Mouse (Mus musculus): ENCODE measurements around the gene Polg. TPM values are rescaled to one million over a fixed set of nuclear protein-coding genes. Genes with fewer than 3 reads are reported as not detected.
A peak's percentile ranks its signal among the peaks of the same experiment; 100 is the strongest.

Polg gene
- polyA plus RNA-seq, 1 experiment from 2014 or later = 24.2 TPM

DNA sequence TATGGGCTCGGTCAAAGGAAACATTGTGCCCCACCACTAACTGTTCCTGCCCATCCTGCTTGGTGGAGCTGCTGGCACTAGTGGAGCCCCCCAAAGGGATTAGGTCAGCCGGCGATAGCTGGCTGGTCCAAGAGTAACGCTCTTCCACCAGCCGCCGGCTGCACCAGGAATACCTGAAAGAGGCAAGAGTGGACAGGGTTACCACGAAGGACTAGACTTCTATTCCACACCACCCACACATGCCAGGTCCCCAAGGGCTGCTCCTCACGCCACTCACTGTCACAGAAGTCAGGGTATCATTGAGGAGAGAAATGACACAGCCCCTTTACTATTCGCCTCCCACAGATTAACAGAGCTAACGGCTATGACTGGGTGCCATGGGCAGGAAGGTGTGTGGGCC lies 4.4 kb downstream of the Polg start:
- no peak overlapping the region for H3K4me2 ChIP-seq
- peaks cover 61% of the 10 kb centered on the region for H3K36me3 ChIP-seq
- ATAC-seq (ENCODE audit: low FRiP score) = no peak
- 96% methylated on average over 10 of the region's 10 CpGs for WGBS
- H3K4me1 ChIP-seq = peaks cover 27% of the 10 kb centered on the region
- no peaks in the 10 kb centered on the region for H3K9me3 ChIP-seq (replicated peaks)
- no peak overlapping the region for H3K4me3 ChIP-seq (replicated peaks)
- H3K27ac ChIP-seq (replicated peaks) = no peak overlapping the region
- H3K27me3 ChIP-seq (replicated peaks) = no peaks in the 10 kb centered on the region
- H3K9ac ChIP-seq (replicated peaks) = no peak overlapping the region

DNA sequence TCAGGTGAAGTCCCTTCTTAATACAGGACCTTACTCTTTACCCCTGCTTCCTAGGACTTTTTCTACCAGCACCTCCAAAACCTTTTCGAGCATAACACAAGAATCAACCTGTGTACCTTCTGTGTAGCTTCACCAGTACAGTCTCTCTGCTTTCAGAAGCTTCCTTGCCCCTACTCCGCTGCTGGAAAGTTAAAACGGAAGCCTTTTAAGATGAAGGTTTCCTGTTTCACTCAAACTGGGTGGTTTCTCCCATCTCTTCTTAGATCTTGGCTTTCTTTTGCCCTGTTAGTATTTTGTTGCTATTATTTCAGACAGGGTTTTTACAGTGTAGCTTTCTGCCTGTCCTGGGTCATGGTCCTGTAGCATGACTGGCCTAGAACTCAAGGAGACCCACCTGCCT lies 18.7 kb downstream of the Polg start:
- no peak for ATAC-seq (ENCODE audit: low FRiP score)
- Histone ChIP-seq H3K4me3 (replicated peaks) (no peak overlapping the region), H3K9ac (replicated peaks) (no peak overlapping the region), H3K27ac (replicated peaks) (no peak overlapping the region), H3K9me3 (replicated peaks) (no peaks in the 10 kb centered on the region), H3K4me2 (no peak overlapping the region), H3K4me1 (no peaks in the 10 kb centered on the region), H3K36me3 (peaks cover 59% of the 10 kb centered on the region), H3K27me3 (replicated peaks) (no peaks in the 10 kb centered on the region)
- WGBS = 93% methylated on average over 3 of the region's 3 CpGs

DNA sequence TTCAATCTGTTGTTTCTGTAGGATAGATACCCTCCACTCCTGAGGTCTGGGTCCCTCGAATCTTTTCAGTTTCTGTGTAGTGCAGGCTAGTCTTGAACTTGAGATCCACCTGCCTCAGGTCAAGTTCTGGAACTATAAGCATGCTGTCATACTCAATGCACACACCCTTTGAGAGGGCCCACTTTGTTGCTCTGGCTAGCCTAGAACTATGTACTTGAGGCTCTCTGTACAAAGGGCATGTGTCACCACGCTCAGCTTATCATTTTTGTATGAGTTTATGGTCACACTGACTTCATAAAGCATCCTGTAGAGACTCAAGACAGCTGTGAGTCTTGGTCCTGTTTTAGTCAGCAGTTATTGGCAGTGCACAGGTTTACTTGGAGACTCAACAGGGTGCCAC lies 19.1 kb downstream of the Polg start:
- no peak overlapping the region for H3K27ac ChIP-seq (replicated peaks)
- ATAC-seq (ENCODE audit: low FRiP score) = no peak
- WGBS = 97% methylated on average over 2 of the region's 2 CpGs
- no peak overlapping the region for H3K9ac ChIP-seq (replicated peaks)
- H3K27me3 ChIP-seq (replicated peaks) = no peaks in the 10 kb centered on the region
- H3K36me3 ChIP-seq = peaks cover 55% of the 10 kb centered on the region
- no peaks in the 10 kb centered on the region for H3K4me1 ChIP-seq
- no peak overlapping the region for H3K4me2 ChIP-seq
- no peak overlapping the region for H3K4me3 ChIP-seq (replicated peaks)
- no peaks in the 10 kb centered on the region for H3K9me3 ChIP-seq (replicated peaks)

DNA sequence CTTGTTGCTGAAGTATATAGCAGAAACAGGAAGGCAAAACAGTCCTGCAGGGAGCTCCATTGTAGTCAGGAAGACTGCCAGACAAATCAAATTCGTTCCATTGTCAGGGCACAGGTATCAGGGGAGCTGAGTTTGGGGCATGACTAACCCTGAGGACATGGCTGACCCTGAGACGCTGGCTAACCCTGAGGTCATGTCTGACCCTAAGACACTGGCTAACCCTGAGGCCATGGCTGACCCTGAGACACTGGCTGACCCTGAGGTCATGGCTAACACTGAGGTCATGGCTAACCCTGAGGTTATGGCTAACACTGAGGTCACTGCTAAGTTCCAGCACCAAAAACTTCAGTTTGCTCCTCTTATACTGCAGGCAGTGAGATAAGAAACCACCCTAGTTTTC lies 26.1 kb downstream of the Polg start:
- Histone ChIP-seq H3K4me2 (no peak overlapping the region), H3K9ac (replicated peaks) (no peak overlapping the region), H3K4me1 (no peaks in the 10 kb centered on the region), H3K27me3 (replicated peaks) (no peaks in the 10 kb centered on the region), H3K27ac (replicated peaks) (no peak overlapping the region), H3K9me3 (replicated peaks) (no peaks in the 10 kb centered on the region), H3K4me3 (replicated peaks) (no peak overlapping the region), H3K36me3 (0 out of 2 replicates have a peak, but pooled peaks cover 4% of the 10 kb centered on the region)
- no peak for ATAC-seq (ENCODE audit: low FRiP score)
- 85% methylated on average over 2 of the region's 2 CpGs for WGBS

DNA sequence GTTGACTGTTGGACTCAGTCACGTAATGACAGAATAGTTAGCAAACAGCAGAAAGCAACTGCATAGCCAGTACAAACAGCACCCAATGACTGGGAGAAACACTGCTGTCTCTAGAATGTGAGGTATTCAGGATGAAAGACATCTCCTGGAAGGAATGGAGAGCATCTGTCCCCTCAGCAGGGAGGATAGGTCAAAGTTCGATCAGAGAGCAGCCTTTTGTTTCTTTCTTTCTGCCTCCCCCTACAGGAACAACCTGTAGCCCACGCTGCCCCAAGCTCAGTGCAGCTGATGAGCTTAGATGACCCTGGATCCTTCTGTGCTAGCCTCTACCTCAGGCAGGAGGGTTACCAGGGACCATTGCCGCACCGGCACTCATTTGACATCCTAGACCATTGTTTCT lies 37.9 kb downstream of the Polg start:
- no peak overlapping the region for H3K4me3 ChIP-seq (replicated peaks)
- H3K27ac ChIP-seq (replicated peaks) = no peak overlapping the region
- no peak for ATAC-seq (ENCODE audit: low FRiP score)
- no peaks in the 10 kb centered on the region for H3K4me1 ChIP-seq
- H3K9me3 ChIP-seq (replicated peaks) = no peaks in the 10 kb centered on the region
- H3K27me3 ChIP-seq (replicated peaks) = no peaks in the 10 kb centered on the region
- H3K4me2 ChIP-seq = no peak overlapping the region
- H3K9ac ChIP-seq (replicated peaks) = no peak overlapping the region
- H3K36me3 ChIP-seq = no peaks in the 10 kb centered on the region
- 50% methylated on average over 5 of the region's 5 CpGs for WGBS

DNA sequence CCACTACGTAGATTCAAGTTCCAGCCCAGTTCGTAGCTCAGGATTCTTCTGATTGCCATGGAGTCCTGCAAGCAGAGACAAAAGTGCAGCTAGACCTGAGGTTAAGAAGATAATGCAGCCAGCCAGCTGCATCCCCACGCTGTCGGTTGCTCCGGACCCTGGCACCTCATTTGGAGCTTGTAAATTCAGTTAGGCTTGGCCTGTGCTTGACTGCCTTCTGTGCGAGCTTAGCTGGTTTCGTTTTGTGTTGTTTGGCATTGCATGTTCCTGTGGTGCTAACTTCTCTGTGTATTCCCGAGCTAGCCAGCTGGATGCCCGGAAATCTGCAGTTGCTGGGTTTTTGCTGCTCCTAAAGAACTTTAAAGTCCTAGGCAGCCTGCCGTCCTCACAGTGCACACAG lies 40.4 kb downstream of the Polg start:
- Histone ChIP-seq H3K9ac (replicated peaks) (no peak overlapping the region), H3K27ac (replicated peaks) (0 out of 2 replicates have a peak overlapping the region, but pooled peaks have one; percentile 0)
- ATAC-seq (ENCODE audit: low FRiP score) = no peak

DNA sequence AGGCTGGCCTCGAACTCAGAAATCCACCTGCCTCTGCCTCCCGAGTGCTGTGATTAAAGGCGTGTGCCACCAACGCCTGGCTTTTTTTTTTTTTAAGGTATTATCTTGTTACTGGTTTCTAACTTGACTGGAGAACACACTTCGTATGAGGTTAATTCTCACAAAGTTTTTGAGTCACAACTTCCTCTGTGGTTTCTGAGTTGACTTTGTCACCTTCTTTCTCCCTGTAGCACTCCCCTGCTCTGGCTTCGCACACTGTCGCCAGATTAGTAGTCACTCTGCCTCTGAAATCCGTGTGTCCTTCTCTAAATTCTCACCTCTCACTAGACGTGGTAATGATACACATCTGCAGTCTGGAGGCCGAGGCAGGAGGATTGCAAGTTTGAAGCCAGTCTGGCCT lies 43.3 kb downstream of the Polg start:
- H3K4me3 ChIP-seq (replicated peaks) = no peak overlapping the region
- no peaks in the 10 kb centered on the region for H3K4me1 ChIP-seq
- H3K27me3 ChIP-seq (replicated peaks) = no peaks in the 10 kb centered on the region
- no peak overlapping the region for H3K27ac ChIP-seq (replicated peaks)
- no peaks in the 10 kb centered on the region for H3K9me3 ChIP-seq (replicated peaks)
- H3K9ac ChIP-seq (replicated peaks) = no peak overlapping the region
- no peak for ATAC-seq (ENCODE audit: low FRiP score)
- 95% methylated on average over 10 of the region's 10 CpGs for WGBS
- H3K4me2 ChIP-seq = no peak overlapping the region
- no peaks in the 10 kb centered on the region for H3K36me3 ChIP-seq

More for the DNA sequence above, 40.4 kb downstream of the Polg start:
- no peaks in the 10 kb centered on the region for H3K4me1 ChIP-seq
- H3K27me3 ChIP-seq (replicated peaks) = no peaks in the 10 kb centered on the region
- no peaks in the 10 kb centered on the region for H3K9me3 ChIP-seq (replicated peaks)
- H3K36me3 ChIP-seq = no peaks in the 10 kb centered on the region
- H3K4me2 ChIP-seq = no peak overlapping the region
- no peak overlapping the region for H3K4me3 ChIP-seq (replicated peaks)
- whole genome bisulfite sequencing = 58% methylated on average over 10 of the region's 10 CpGs

DNA sequence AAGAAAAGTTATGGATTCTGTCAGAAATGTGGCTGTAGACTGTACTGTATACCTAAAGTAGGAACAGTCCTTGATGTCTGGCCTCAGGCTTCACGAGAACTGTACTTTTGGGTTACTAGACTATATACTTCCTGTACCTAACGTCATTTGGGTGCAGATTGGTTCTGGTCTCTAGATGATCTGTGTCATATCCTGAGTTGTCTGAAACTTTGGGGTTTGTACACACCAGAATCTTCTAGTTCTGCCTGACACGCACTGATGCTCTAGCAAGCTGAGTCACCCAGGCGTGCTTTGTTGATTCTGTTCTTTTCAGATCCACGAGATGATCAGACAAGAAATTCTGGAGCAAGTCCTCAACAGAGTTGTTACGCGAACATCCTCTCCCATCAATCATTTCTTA lies 46.2 kb downstream of the Polg start:
- WGBS = 91% methylated on average over 7 of the region's 7 CpGs

DNA sequence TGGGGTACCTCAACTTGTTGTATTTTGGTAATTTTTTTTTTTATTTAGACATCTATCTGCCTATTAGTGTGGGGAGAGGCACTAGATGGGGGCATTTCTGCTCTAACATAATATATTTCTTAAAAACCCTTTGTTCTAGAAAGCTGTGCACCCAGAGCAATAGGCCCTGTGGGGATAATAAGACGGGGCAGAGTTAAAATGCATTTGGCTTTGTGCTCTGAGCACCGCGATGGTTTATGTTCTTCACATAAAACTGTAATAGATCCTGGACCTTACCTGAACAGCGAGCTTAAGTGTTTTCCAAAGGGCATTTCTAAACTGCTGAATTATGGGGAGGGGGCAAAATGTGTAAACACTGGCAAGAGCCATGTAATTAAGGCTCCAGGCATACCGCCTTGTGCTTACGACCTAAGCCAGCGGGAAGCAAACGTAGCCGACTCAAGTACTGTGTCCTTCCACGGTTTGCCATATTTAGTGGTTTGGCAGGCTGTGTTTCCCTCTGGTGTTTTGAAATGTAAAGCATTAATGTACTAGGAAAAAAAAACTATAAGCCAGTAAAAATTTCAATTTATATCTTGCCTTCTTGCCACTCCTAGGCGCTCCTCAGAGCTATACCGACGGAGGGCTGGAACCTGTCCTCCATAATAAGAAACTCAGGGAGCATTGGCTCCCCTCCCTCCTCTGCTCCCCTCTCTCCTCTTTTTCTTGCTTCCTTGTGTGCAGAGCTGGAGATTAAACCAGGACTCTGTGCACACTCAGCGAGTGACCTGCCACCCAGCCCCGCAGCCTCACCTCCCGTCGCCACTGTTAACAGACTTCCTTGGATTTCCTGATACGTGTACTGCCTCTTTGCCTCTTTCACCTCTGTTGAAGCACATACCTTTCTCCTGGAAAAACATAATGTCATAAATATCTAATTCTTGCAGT lies 51.5 kb downstream of the Polg start:
- ATAC-seq (ENCODE audit: low FRiP score) = peak; percentile 57; the same call in 1 of the 2 replicates
- H3K4me1 ChIP-seq = peaks cover 8% of the 10 kb centered on the region; the same call in 1 of the 2 replicates
- no peaks in the 10 kb centered on the region for H3K9me3 ChIP-seq (replicated peaks)
- H3K36me3 ChIP-seq = no peaks in the 10 kb centered on the region
- no peak overlapping the region for H3K4me3 ChIP-seq (replicated peaks)
- peak overlapping the region; percentile 58 for H3K27ac ChIP-seq (replicated peaks)
- H3K27me3 ChIP-seq (replicated peaks) = no peaks in the 10 kb centered on the region
- no peak overlapping the region for H3K9ac ChIP-seq (replicated peaks)
- 38% methylated on average over 18 of the region's 18 CpGs for WGBS
- H3K4me2 ChIP-seq = peak overlapping the region; percentile 34

More for the DNA sequence above, 46.2 kb downstream of the Polg start:
- peaks cover 2% of the 10 kb centered on the region; the same call in 1 of the 2 replicates for H3K4me1 ChIP-seq
- H3K4me2 ChIP-seq = no peak overlapping the region
- no peak for ATAC-seq (ENCODE audit: low FRiP score)
- no peak overlapping the region for H3K27ac ChIP-seq (replicated peaks)
- H3K36me3 ChIP-seq = no peaks in the 10 kb centered on the region
- H3K4me3 ChIP-seq (replicated peaks) = no peak overlapping the region
- no peaks in the 10 kb centered on the region for H3K27me3 ChIP-seq (replicated peaks)
- no peak overlapping the region for H3K9ac ChIP-seq (replicated peaks)
- no peaks in the 10 kb centered on the region for H3K9me3 ChIP-seq (replicated peaks)

DNA sequence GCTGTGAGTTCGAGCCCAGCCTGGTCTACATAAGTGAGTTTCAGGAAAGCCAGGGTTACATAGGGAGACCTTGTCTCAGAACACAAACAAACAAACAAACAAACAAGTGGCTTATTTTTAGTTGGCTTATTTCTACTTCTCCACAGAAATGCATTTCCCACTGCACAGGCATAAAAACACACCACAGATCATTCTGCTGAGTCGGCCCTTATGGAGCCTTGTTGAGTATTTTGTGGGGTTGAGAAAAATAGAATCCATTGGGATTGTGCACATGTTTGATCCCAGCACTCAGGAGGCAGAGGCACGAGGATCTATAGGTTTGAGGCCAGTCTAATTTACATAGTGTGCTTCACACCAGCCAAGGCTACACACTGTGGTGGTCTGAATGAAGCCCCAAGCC lies 65.9 kb downstream of the Polg start:
- Histone ChIP-seq H3K4me3 (replicated peaks) (no peak overlapping the region), H3K4me2 (no peak overlapping the region), H3K36me3 (no peaks in the 10 kb centered on the region), H3K27me3 (replicated peaks) (no peaks in the 10 kb centered on the region), H3K4me1 (peaks cover 9% of the 10 kb centered on the region), H3K27ac (replicated peaks) (no peak overlapping the region), H3K9me3 (replicated peaks) (no peaks in the 10 kb centered on the region), H3K9ac (replicated peaks) (no peak overlapping the region)
- 87% methylated on average over 3 of the region's 3 CpGs for WGBS
- no peak for ATAC-seq (ENCODE audit: low FRiP score)

DNA sequence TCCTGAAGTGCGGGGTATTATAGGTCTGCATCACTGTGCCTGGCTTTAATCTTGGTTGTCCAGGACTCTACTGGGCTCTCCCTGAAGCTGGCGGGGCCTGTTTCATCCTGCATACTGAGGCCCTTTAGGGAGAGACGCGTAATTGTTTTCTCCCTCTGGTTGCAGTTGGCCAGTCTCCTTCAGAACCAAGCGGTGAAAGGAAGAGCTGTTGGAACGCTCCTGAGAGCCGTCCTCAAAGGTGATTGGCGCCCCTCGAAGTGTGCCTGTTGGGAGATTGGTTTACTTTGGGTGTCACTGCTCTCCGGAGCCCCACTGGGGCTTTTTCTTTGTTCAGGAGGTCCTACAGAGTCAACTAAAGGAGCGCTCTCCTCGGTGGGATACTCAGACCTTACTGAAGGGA lies 67.2 kb downstream of the Polg start:
- Histone ChIP-seq H3K4me2 (no peak overlapping the region), H3K36me3 (no peaks in the 10 kb centered on the region), H3K4me1 (peaks cover 9% of the 10 kb centered on the region), H3K4me3 (replicated peaks) (no peak overlapping the region), H3K27ac (replicated peaks) (no peak overlapping the region), H3K27me3 (replicated peaks) (no peaks in the 10 kb centered on the region), H3K9ac (replicated peaks) (no peak overlapping the region), H3K9me3 (replicated peaks) (no peaks in the 10 kb centered on the region)
- 80% methylated on average over 12 of the region's 12 CpGs for WGBS
- no peak for ATAC-seq (ENCODE audit: low FRiP score)

DNA sequence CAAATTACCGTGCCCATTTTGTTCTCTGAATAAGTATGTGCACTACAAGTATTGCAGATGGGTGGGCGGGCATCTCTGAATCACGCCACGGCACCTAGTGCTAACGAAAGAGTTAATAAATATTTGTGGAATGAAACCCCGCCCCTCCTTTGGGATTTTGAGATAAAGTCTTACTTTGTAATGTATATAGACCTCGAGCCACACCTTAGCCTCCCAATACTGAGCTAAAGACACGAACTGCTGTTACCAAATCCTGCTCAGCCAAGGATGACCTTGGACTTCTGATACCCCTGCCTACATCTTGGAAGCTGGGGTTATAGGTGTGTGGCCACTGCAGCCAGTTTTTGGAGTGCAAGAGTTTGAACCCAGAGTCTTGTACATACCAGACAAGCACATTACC lies 67.7 kb downstream of the Polg start:
- no peak overlapping the region for H3K9ac ChIP-seq (replicated peaks)
- H3K4me2 ChIP-seq = no peak overlapping the region
- no peaks in the 10 kb centered on the region for H3K36me3 ChIP-seq
- H3K27ac ChIP-seq (replicated peaks) = no peak overlapping the region
- no peak for ATAC-seq (ENCODE audit: low FRiP score)
- H3K4me3 ChIP-seq (replicated peaks) = no peak overlapping the region
- peaks cover 9% of the 10 kb centered on the region for H3K4me1 ChIP-seq
- H3K27me3 ChIP-seq (replicated peaks) = no peaks in the 10 kb centered on the region
- WGBS = 86% methylated on average over 8 of the region's 8 CpGs
- no peaks in the 10 kb centered on the region for H3K9me3 ChIP-seq (replicated peaks)

Data from neural tube, embryonic 15.5 days (tissue).